Mouse (Mus musculus) layer of hippocampus, adult 11-12 months (tissue): Measurements from ENCODE around the gene Ntf5.

ENCODE experiments used
- DNase-seq: peaks from one replicate; pipeline ENCODE4 v3.0.0; 2022; ENCODE audit warnings: low spot score

Gene Ntf5

DNA sequence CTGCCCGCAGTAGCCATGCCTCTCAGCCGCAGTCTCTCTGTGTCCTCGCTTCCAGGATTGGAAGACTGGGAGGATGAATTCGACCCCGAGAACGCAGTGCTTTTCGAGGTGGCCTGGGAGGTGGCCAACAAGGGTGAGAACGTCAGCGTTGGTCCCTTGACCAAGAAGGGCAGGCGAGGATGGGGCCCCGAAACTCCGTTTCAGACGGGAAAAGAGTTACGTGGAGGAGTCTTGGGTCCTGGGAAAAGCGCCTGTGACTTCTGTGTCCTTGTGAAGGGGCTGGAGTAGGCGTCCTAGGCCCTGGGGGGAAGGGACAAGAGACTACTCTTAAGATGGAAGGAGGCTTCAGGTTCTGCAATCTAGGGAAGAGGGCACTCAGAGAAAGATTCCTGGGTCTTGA is 21.5 kb downstream of the Ntf5 start:
- no peak for DNase-seq

DNA sequence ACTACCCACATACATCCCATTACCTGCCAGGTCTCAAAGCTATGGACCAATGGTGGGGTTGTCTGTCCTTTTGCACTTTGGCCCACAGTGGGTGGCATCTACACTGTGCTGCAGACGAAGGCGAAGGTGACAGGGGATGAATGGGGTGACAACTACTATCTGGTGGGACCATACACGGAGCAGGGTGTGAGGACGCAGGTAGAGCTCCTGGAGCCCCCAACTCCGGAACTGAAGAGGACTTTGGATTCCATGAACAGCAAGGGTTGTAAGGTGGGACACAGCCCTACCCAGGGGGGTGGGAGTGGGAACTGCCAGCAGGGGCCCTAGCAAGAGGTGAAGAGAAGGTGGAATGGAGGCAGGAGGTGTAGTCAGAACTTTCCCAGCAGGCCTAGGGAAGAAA is 22.9 kb downstream of the Ntf5 start:
- no peak for DNase-seq

DNA sequence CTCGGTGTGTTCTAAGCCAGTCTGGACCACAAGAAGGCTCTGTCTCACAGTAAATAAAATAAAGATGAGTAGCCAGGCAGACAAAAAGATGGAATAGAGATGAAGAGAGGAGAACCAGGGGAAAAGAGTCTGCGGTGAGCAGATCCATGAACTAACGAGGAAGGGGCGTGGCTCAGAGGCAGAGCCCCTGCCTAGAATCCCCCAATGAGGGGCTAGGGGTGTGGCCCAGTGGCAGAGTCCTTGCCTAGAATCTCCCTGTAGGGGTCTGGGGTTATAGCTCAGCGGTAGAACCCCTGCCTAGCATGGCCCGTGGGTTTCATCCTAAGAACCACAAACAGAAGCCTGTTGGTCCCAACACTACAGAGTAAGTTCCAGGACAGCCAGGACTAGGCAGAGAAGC is 23.6 kb downstream of the Ntf5 start:
- DNase-seq: no peak

DNA sequence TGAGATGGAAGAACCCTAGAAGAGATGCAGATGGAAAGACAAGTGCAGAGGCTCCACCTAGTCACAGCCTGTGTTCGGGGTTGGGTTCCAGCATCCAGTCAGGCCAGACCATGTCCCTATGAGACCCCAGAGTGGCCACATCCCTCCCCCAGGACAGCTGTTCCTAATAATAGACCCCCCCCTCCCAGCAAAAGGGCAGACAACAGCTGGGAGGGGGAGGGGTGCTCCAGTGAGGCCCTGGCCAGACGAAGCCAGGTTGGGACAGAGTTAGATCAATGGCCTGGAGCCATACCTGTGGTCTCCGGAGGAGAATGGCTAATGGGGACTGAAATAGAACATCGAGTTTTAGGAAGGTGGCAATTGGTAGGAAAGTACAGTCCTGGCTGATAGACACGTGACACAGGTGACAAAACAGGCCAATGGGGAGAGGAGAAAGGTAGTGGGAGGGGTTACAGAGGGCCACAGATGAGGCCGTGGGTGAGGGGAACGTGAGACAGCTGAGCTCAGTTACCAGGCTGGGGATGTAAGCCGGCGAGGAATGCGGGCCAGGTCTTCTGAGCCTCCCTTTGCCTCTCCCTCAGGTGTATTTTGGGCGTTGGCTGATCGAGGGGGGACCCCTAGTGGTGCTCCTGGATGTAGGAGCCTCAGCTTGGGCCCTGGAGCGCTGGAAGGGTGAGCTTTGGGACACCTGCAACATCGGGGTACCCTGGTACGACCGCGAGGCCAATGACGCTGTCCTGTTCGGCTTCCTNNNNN is 24.2 kb downstream of the Ntf5 start, which contains the start of gene Ruvbl2:
Gene Ruvbl2, minus strand, starts transcription at position 576 of the 756 bp plus-strand sequence.
- no peak for DNase-seq

DNA sequence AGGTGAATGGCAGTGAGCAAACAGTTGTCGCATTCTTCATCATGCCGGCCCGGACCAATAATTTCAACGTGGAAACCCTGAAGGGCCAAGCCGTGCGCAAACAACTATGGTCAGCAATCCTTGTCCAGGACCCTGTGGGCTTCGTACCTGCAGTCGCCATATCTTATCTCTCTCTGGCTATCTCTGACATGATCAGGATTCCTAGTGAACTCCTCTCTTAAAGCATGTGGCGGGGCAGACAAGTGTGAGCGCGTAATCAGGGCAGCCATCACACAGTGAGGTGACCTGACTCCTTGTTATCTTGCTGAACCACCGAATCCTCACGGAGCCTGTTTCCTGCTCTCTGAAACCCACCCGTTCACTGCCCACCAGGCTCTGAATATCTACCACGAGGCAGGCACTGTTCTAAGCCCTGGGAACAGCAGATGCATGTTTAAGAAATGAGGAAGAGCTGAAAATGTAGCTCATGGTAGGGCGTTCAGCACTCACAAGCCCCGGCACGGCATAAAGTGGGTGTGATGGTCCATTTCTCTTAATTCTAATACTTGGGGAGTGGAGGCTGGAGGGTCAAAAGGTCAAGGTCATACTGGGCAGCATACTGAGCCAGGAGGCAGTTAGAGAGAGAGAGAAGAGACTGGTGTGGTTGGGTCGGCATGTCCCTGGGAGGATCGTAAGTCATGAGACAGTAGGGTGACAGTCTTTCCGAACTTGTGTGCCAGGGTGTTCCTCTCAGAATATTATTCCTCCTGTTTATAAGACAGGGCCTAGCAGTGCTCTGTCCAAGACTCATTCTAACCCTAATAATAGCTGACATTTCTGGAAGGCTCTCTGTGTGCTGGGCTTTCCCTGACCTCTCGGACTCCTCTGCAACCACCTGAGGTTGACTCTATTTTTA is 30.3 kb downstream of the Ntf5 start:
- DNase-seq: no peak

DNA sequence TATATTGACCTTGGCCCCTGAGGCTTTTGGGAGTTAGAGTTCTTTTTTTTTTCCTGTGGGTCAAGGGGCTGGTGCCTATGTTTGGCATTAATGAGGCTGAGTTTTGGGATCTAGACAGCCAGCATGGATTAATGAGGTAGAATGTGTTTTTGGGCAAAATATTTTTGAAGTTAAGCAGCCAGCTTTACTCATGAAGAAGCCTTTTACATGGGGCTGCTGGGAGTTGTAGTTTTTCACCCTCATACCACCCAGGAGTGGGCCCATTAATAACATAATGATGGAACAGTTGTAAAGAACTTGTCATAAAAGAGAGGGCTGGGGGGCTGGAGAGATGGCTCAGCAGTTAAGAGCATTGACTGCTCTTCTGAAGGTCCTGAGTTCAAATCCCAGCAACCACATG is 33.1 kb downstream of the Ntf5 start:
- no peak for DNase-seq

DNA sequence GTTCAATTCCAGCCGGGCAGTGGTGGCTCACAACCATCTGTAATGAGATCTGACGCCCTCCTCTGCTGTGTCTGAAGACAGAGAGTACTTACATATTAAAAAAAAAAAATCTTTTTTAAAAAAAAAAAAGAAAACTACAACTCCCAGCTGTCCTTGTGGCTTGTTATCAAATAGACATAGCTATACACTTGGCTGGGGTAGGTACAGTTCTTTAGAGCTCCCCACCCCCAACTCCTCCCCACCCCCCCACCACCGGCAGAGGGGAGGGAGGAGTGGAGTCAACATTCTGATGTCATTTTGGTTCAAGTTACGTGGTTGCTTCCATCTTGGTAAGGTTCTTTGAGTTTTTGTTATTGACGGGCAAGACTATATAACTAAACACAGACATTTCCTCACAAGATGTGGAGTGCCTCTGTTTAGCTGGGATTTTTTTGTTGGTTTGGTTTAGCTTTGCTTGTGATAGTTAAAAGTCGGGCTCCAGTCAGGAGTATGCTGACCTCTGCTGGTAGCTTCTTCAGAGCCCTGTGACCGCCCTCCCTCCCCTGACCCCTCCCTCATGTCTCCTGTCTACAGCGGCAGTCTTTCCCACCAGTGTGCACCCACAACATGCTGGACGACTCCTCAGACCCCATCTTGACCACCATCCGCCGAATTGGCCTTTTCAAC is 34.0 kb downstream of the Ntf5 start:
- no peak for DNase-seq

DNA sequence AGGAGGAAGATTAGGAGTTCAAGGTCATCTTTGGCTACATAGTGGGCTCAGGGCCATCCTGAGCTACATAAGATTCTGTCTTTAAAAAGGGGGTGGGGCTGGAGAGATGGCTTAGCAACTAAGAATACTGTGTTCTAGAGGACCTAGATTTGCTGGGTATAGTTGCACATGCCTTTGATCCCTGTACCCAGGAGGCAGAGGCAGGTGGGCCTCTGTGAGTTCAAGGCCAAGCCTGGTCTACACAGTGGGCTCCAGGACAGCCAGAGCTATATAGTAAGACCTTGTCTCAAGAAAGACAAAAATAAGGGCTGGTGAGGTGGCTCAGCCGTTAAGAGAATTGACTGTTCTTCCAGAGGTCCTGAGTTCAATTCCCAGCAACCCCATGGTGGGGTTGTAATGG is 36.5 kb downstream of the Ntf5 start:
- no peak for DNase-seq

DNA sequence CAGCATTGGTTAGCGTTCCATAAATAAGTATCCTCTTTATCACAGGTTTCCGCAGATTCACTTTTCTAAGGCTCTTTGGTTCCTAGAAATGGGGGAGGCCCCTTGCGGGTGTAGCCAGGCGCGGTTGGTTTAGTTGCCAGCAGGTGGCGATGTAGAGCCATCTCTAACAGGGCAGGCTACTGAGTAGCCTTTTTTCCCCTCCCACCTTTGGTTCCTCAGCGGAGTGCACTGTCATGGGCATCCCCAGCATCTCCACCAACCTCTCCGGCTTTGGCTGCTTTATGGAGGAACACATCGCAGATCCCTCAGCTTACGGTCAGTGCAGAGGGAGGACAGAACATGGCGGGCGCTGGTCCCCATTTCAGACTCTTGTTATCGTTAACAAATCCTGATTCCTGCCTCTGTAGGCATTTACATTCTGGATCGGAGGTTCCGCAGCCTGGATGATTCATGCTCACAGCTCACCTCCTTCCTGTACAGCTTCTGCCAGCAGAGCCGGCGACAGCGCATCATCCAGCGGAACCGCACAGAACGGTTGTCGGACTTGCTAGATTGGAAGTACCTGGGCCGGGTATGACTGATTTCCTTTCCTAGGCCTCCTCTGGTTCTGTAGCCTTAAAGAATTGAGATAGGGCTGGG is 38.0 kb downstream of the Ntf5 start:
- peak; percentile 91 for DNase-seq

DNA sequence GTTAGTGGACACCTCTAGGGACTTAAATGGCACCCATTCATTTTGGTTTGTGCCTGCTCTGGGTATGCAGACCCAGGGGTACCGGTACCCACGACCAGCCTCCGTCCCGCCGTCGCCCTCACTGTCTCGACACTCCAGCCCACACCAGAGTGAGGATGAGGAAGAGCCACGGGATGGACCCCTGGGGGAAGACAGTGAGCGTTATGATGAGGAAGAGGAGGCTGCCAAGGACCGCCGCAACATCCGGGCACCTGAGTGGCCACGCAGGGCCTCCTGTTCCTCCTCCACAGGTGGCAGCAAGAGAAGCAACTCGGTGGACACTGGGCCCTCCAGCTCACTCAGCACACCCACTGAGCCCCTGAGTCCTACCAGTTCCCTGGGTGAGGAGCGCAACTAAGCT is 41.5 kb downstream of the Ntf5 start:
- no peak for DNase-seq

DNA sequence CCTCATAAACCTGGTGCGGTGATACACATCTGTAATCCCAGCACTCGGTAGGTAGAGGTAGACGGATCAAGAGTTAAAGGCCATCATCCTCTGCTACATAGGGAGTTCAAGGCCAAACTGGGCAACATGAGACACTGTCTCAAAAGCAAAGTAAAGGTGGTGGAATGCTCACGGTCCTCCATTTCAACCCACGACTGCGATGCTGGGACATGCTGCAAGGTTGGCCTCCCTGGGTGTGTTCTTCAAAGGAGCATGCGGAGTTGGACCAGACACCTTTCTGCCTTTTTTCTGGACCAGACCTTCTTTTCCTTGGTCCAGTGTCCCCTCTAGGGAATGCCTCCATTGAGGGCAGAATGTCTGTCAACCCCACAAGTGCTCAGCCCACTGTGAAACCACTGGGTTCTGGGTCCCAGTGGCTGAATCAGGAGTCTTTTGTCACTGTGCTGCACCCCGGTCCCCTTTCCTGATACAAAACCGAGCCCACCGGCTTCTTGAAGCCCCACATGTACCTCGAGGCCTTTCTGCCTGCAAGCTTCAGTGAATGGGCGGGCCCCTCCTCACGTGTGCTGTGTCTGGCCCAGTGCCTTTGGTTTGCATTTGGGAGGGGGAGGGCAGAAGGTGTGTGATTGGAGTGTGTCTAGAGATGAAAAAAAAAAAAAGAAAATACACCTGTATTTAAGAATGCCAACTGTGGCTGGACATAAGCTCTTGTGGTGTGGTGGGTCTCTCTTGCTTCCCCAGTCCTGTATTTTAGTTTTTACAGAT is 42.6 kb downstream of the Ntf5 start:
- DNase-seq: no peak

DNA sequence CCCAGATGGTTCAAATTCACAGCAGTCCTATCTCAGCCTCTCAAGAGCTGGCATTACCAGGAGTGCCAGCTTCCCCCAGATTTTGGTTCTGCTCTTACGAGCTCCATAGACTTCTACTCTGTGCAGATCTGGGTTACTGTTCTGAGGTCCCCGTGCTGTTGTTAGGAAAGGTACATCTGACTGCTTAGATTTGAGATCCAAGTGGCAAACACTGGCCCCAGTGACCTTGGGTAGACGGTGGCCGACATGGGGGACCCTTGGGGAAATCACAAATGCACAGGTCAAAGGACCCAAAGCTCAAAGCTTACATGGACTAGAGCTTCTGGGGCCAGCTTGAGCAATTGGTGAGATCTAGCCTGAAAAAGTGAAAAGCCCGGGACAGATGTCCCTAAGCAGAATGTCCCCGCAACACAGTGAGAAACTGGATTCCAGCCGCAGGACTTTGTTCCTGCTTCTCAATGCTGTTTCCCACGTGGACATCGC is 43.3 kb downstream of the Ntf5 start:
- DNase-seq: no peak

DNA sequence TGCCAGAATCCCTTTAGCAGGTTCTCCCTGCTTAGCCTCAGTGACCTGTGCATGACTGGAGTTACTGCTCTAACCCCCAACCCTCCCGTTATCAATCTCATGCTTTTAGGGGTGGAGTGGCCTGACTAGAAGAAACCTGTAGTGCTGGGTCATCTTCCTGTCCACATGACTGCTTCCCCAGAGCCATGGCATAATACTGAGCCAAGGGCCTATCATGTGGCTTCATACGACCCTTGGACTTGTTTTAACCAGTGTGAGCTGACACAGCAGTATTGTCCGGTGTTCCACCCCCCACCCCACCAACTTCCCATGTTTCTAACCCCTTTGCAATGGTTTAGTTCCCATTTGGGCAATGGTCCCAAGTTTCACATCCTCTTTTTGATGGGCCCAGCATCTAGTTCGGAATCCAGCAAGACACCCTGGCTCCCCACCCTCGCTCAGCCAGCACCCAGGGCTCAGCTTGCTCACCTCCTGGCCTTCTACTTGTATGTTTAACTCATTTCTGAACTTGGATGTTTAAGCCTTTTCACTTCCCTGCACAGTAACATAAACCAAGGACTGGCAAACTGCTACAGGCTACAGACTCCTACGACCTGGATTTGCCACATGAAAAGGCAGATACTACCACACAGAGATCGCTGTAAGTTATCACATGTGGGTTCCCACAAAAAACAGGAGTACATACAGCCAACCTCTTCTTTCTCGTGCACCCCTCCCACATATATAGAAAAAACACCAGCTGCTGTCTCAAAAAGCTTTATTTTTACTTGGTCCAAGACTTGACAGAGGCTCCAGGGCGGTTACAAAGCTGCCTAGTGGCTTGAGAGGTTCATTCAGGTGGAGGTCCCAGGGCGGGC is 43.9 kb downstream of the Ntf5 start:
- peak; percentile 46 for DNase-seq

DNA sequence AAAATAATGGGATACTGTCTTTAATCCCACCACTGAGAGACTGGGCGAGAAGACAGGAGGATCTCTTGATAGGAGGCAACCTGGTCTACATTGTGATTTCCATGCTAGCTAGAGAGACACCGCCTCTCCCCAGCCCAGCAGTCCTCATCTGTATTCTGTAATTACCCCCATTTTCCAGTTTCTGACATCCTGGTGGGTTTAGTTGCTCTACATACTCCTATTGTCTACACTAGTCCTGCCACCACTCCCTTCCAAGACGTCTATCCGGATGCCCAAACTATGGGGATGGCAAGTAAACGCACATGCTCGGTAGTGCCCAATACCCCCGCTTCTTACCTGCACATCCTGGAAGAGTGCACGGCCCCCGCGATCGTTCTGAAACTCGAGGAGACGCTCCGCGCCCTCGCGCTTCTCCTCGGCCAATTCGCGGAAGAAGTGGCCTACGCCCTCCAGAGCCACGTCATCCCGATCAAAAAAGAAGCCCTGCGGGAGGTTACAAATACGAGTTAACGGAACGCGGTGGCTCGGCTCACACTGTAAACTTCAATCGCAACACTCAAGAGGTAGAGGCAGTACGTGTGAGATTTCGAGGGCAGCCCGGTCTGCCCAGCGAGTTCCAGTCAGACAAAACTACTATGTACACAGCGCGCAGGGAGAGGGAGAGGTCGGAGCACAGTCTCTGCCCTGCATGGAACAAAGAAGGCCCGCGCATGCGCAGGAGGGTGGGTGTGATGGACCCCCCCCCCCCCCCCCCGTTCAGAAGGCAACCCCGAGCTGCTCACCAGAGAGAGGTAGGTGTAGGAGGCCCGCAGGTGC is 45.5 kb downstream of the Ntf5 start:
- DNase-seq: peak; percentile 82

DNA sequence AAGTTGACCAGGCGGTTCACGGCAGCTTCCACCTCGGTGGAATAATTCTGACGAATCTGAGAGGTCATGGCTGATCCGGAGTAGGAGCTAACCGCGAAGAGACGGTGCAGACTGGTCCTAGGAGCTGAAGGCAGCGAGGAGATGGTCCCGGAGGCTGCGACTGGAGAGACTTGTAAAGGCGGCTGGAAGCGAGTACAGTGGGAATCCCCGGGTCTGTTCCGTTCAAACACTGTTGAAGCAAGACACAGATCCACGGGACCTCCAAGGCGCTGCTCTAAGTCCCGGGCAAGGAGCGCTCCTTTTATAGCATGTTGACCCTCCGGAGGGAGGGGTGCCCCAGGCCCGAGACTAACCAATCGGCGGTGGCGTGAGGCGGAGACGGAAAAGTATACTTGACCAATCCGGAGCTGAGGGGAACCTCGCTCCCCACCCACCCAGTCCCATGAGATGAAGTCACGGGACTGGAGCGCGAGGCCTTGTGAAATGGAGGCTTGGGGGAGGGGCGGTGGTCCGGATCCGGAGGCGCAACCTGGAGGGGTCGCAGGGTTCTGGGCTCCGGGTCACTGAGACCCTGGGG is 46.2 kb downstream of the Ntf5 start, which contains the start of gene Ftl1:
Gene Ftl1, minus strand, starts transcription at position 321 of the 577 bp plus-strand sequence.
- peak; percentile 98 for DNase-seq

DNA sequence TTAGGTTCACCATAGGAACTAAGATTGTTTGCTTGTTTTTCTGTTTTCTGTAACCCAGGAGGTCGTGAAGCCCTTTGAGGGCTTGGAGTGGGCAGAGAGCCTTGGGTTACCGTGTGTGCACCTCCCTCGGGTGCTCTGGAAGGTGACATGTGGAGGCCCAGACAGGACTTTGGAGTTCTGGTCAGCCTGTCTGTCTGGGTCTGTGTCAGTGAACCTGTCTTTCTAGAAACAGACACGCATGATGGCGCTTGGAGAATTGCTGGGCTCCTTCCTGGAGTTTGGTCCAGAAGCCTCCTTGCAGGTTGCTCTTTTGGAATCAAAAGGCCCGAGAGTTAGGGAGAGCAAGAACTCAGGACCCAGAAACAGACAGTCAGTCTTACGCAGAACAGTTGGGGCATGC is 46.9 kb downstream of the Ntf5 start:
- DNase-seq: no peak

DNA sequence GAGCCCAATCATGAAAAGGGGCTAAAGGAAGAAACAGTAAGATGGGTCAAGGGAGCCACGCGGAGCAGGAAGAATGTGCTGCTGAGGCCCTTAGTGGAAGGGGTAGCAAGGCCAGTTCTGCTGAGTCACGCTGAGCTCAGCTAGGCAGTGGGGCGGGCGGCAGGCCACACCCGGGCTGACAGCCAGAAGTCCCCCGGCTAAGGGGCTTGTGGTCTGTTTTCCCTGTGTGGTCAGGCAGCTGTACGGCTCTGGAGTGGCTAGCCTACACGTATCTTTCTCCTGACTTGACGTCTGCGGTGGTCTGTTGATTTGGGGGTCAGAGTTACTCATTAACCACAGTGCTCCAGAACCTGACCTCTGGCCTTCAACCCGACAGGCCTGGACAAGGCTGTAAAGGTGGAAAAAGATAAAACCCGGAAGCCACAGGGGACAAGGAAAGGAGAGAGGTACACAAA is 47.4 kb downstream of the Ntf5 start:
- DNase-seq: peak; percentile 56

DNA sequence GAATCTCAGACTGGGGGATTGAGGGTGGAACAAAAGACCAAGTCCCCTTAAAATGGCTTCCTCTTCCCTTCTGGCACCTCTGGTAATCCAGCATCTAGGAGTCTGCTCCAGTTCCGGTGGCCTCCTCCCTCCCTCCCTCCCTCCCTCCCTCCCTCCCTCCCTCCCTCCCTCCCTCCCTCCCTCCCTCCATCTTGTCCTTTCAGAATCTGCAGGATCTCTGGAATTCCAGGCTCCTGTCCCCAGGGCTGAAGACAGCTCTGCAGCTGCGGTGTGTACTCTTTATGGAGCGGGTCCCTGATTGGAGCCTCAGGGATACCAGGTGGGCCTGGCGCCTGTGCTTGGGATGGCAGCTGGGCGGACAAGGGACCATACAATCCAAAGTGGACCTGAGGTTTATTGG is 47.8 kb downstream of the Ntf5 start:
- no peak for DNase-seq

DNA sequence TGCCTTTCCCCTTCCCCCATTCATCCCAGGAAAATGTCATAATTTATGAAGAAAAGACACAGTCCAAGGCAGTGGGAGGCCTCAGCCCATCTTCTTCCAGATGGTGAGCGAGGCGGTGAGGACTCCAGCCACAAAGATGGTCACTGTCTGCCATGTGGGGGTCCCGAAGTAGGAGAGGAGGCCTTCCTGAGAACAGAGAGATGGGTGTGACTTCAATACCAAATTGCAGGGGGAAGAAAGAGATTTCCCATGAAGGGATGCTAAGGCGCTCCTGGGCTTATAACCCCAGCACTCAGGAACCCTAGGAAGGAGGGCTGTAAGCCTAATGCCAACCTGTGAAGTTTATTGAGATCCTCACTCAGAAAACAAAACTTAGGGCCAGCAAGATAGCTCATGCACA is 48.3 kb downstream of the Ntf5 start:
- DNase-seq: no peak
